Mouse (Mus musculus): ENCODE data around the gene Tex2. TPM values are rescaled to one million over a fixed set of nuclear protein-coding genes. Genes with fewer than 3 reads are reported as not detected.
"Not testable (repeated sequence)": the region's sequence is repeated elsewhere in the genome, so short reads cannot be mapped to it uniquely, and the experiment has no call there.

The Tex2 gene
- polyA plus RNA-seq, 1 experiment, result 16.7 TPM

DNA sequence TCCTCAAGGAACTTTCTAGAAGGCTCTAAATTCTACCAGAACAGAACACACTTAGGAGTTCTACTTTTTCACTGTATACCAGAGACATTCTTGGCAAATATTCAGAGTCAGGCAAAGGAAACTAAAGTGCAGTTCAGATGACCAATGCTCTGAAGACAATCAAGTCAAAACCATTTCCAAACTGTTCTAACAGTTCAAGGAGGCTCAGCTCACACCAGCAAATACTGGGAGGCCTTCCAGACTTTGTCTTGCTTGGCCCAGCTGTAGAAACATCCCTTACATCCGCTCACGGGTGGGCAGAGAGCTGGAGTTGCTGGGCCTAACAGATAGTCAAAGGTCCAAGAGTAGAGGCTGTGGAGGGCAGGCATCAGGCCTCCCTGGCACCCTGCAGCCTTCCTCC is 34.1 kb downstream of the Tex2 start:
- no peak for DNase-seq (ENCODE audit: low spot score)

DNA sequence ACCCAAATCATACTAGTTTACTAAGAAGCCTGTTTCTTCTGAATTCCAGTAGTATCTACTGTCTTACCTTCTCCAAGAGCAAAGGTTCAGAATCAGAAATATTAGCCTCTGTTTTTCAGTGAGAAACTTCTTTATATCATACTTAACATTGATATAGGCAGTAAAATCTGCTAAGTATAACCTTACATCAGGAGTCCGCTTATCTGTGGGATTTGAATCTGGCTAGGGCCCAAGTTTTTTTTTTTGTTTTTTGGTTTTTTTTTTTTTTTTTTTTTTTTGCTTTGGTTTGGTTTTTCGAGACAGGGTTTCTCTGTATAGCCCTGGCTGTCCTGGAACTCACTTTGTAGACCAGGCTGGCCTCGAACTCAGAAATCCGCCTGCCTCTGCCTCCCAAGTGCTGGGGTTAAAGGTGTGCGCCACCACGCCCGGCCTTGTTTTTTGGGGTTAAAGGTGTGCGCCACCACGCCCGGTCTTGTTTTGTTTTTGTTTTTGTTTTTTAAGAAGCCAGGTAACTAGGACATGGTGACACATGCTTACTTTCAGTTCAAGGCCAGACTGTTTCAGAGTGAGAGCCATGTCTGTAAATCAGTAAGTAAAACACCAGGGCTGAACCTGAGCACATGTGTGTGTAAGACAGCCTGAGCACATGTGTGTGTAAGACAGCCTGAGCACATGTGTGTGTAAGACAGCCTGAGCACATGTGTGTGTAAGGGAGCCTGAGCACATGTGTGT is 35.4 kb downstream of the Tex2 start:
- DNase-seq (ENCODE audit: low spot score), result not testable (repeated sequence)

DNA sequence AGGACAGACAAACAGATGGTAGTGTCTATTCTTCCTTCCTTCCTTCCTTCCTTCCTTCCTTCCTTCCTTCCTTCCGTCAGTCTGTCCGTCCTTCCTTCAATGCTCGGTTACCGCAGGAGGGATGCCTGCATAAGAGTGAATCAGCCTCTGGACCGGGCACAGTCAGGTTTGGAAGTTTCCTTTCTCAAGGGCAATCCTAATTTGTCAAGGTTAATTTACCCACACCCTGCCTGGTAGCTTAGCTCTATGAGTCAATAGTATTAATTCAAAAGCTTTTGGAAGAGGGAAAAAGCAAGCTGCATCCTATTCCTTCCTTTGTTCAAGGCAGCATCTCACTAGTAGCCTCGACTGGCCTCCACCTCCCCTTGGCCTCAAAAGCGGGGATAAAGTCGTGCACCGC is 38.8 kb downstream of the Tex2 start:
- DNase-seq (ENCODE audit: low spot score), result no peak

GRCm38 (mm10) chr11:106573476-106574240 is 39.6 kb downstream of the Tex2 start:
- no peak for DNase-seq (ENCODE audit: low spot score)

- no peak for DNase-seq (ENCODE audit: low spot score)
Observed at GRCm38 (mm10) chr11:106572958-106573357, 40.3 kb downstream of the Tex2 start.

DNA sequence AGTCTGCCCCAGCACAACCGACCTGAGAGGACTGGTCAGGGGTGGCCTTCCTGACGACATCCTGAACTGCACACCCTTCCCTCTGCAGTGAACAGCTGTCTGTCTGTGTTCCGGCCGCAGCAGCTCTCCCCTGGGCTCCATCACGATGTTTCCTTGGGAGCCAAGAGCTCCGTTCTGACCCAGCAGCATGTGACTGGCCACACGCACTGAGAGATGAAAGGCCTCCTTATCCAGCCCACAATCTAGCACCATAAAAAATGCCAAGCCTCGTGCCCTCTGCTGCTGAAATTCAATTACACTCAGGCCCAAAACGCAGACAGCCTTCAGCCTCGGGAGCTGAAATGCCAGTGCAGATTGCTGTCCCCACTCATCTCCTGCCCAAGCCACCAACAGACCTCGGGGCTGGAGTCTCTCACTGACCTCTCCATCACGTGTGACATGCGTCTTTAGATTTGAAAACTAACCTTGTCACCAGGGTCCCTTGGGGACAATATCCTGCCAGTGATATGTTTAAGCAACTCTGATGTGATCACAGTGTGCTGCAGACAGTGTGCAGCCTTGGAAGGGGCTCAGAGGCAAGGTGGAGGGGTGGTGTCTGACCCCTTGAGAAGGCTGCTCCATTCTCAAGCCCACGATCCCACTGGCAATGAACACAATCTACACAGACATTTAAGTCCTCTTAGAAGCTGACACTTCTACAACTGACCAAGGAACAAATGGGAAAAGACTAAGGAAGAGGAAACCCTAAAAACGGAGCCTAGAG is 41.0 kb downstream of the Tex2 start:
- DNase-seq (ENCODE audit: low spot score), result no peak

DNA sequence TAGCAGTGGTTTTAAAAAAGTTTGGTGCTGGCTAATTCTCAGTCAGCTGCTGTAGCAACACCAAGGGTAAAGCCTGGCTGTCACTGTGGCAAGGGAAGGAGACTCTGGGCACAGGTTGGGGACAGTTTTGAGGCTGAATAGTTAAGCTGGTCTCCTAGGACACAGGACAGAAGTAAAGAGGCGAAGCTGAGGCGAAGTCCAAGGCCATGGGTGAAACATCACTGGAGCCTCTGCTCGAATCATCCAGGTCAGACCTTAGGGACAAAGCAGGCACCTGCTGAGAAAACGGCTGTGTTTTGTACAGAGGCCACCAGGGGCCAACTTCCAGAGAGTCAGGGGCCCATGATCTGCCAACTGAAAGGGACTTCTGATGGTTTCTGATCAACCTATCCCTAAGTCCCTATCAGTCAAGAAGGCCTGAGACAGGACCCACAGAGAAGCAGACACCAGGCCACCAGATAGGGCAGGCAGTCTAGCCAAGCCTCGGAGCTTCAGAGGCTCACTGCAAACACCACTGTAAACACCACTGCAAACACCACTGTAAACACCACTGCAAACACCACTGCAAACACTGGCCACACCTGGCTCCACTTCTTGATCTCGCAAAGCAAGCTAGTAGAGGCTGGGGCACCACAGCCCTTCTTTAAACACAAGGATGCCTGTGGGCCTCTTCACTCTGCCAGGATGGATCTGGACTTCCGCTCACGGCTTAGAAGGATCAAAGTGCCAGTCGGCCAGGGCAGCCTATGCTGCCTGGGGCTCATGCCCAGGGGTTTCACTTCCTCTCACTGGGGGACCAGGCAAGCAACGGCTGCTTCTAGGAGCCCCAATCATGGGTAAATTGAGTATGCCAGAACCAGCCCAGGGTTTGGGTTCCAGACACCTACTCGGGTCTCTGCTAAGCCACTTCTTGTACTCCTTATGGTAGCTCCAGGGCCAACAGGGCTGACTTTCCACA is 41.9 kb downstream of the Tex2 start:
- DNase-seq (ENCODE audit: low spot score), result no peak

DNA sequence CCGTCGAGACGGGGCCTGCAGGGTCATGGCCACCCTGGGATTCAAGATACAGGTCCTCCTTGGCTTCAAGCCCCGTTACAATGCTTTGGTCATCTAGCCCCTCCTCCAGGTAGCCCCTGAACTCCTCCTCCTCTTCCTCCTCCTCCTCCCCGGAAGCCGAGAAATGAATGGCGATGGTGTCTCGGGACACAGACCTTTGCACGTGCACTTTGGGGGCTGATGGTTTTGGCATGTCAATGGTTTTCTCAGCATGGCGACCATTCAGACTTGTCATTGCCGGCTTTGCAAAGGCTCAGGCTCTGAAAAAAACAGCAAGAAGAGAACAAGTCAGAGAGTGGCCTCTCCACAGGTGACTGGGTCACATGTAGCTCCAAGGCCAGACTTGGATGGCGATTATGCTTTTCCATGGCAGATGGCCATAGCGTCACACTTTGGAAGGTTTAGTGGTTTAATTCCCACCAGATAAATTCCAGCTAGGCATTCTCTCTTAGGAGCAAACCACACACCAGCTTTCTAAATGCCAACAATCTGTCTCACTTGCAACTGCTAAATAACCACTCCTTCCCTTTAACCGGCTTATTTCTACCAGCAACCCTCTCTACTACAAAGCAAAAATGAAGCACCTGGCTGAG is 44.8 kb downstream of the Tex2 start:
- no peak for DNase-seq (ENCODE audit: low spot score)

- no peak for DNase-seq (ENCODE audit: low spot score)
Observed at GRCm38 (mm10) chr11:106566040-106566785, 47.0 kb downstream of the Tex2 start.

- DNase-seq (ENCODE audit: low spot score), result no peak
Observed at GRCm38 (mm10) chr11:106564261-106564660, 49.0 kb downstream of the Tex2 start.

- no peak for DNase-seq (ENCODE audit: low spot score)
Observed at GRCm38 (mm10) chr11:106562707-106563106, 50.5 kb downstream of the Tex2 start.

- DNase-seq (ENCODE audit: low spot score), result no peak
Observed at GRCm38 (mm10) chr11:106559773-106560172, 53.5 kb downstream of the Tex2 start.

GRCm38 (mm10) chr11:106558008-106558407 is 55.2 kb downstream of the Tex2 start:
- no peak for DNase-seq (ENCODE audit: low spot score)

DNA sequence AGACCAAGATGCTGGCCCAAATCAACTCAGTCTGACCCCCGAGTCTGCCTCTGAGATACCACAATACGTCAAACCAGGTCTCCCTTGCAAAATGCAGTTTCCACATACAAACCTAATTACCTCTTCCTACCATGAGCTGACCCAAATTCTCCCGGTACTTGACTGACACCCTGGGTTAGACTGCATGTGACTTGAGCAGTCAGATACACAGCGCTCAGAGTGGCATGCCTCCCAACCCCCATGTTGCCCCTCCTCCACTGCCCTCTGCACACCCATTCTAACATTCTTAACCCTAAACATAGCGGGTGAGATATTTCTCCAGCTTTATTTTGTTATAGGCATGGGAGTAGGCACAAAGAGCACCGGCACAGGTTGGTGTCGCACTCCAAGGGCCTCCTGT is 55.8 kb downstream of the Tex2 start:
- DNase-seq (ENCODE audit: low spot score), result no peak

- no peak for DNase-seq (ENCODE audit: low spot score)
Observed at GRCm38 (mm10) chr11:106556689-106557088, 56.5 kb downstream of the Tex2 start.

- no peak for DNase-seq (ENCODE audit: low spot score)
Observed at GRCm38 (mm10) chr11:106555805-106556615, 57.2 kb downstream of the Tex2 start.

- DNase-seq (ENCODE audit: low spot score), result no peak
Observed at GRCm38 (mm10) chr11:106550398-106550797, 62.8 kb downstream of the Tex2 start.

GRCm38 (mm10) chr11:106546081-106546480 is 67.1 kb downstream of the Tex2 start:
- DNase-seq (ENCODE audit: low spot score), result no peak

- DNase-seq (ENCODE audit: low spot score), result no peak
Observed at GRCm38 (mm10) chr11:106544916-106545315, 68.3 kb downstream of the Tex2 start.
